Comparison of ENCODE assay signal across 27 mouse cellular contexts in the genomic region with DNA sequence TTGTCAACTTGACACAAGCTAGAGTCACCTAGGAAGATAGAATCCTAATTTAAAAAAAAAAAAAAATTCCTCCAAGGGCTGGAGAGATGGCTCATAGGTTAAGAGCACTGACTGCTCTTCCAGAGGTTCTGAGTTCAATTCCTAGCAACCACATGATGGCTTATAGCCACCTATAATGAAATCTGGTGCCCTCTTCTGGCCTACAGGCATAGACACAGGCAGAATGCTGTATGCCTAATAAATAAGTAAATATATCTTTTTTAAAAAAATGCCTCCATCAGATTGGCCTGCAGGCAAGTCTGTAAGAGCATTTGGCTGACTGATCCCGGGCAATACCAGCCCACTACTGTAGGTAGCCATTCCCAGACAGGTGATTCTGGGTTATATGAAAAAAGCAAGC. TPM values are rescaled to one million over a fixed set of nuclear protein-coding genes. Genes with fewer than 3 reads are reported as not detected.
A peak's percentile ranks its signal among the peaks of the same experiment; 100 is the strongest.
DNase-seq lines count a peak whose midpoint lies in the region; ATAC-seq and TF ChIP-seq lines count a peak whose summit lies in the region.
"Had no signal": no experiment of that assay in that cellular context is flagged by ENCODE, and none has a peak within 500 bp of the region (broad histone marks: within the 10 kb centered on the region; RNA-seq: fewer than 3 reads in every experiment).

No protein-coding gene starts in this region.

- TF ChIP-seq POLR2A in heart, adult 2 months (IDR thresholded peaks at IDR 0.05; ENCODE audit: insufficient read depth, low read depth, low read length) = no peak

- H3K4me2 ChIP-seq in liver, postnatal 0 days (ENCODE audit: low read depth, low read length) = no peak overlapping the region
- H3K4me2 ChIP-seq in liver, embryonic 11.5 days = no peak overlapping the region
- H3K4me2 ChIP-seq: hindbrain, embryonic 14.5 days; limb, embryonic 15.5 days; midbrain, embryonic 15.5 days had no signal

- DNase-seq in heart, adult 2 months = no peak
- DNase-seq in heart, embryonic 10.5 days (ENCODE audit: low spot score) = no peak
- DNase-seq in liver, postnatal 0 days = no peak
- DNase-seq in liver, embryonic 11.5 days (ENCODE audit: low spot score) = no peak
- DNase-seq in A20 (ENCODE audit: low read depth, low spot score) (peak; percentile 26), R1 (ENCODE audit: low read depth, low spot score) (peak; percentile 40)
- no peak for DNase-seq in thymus, postnatal 25 days
- no peak for DNase-seq in neural tube, embryonic 10.5 days (ENCODE audit: extremely low spot score, low spot score)
- DNase-seq: adrenal gland, postnatal 14 days; cerebellum, adult 9-10 months; forebrain, postnatal 0 days; gastrocnemius, postnatal 36 days; heart, postnatal 4 days; kidney, adult 9 months; kidney, postnatal 36 days; left cerebral cortex, postnatal 4 days; lung, adult 2 months; lung, postnatal 36 days; right cerebral cortex, adult 18-20 months; thymus, adult 2 months had no signal

- H3K27ac ChIP-seq in heart, adult 2 months = no peak overlapping the region
- H3K27ac ChIP-seq in heart, embryonic 10.5 days = no peak overlapping the region
- H3K27ac ChIP-seq in liver, postnatal 0 days (ENCODE audit: low read depth) = no peak overlapping the region
- no peak overlapping the region for H3K27ac ChIP-seq in liver, embryonic 11.5 days (ENCODE audit: low read depth, low read length)
- H3K27ac ChIP-seq: forebrain, embryonic 10.5 days; hindbrain, embryonic 14.5 days; limb, embryonic 15.5 days; midbrain, embryonic 15.5 days had no signal

- no peaks in the 10 kb centered on the region for H3K79me2 ChIP-seq in heart, adult 2 months (replicated peaks; ENCODE audit: control insufficient read depth, insufficient read depth, low read length)

- TF ChIP-seq CTCF in heart, adult 2 months (IDR thresholded peaks at IDR 0.05) = peak; percentile 47
- TF ChIP-seq CTCF in liver, postnatal 0 days (IDR thresholded peaks at IDR 0.05; ENCODE audit: low read depth) = peak; percentile 43

- H3K4me1 ChIP-seq in heart, adult 2 months (ENCODE audit: control insufficient read depth, insufficient read depth, low read length) = no peaks in the 10 kb centered on the region
- no peaks in the 10 kb centered on the region for H3K4me1 ChIP-seq in heart, embryonic 10.5 days
- H3K4me1 ChIP-seq in liver, postnatal 0 days (ENCODE audit: insufficient read depth) = peaks cover 4% of the 10 kb centered on the region
- H3K4me1 ChIP-seq in liver, embryonic 11.5 days (replicated peaks; ENCODE audit: control insufficient read depth, insufficient read depth, low read length) = no peaks in the 10 kb centered on the region
- H3K4me1 ChIP-seq: limb, embryonic 15.5 days; midbrain, embryonic 15.5 days had no signal

- no peak for ATAC-seq in liver, postnatal 0 days
- ATAC-seq in liver, embryonic 11.5 days (replicated peaks; ENCODE audit: low FRiP score) = no peak
- ATAC-seq: forebrain, postnatal 0 days; midbrain, embryonic 15.5 days had no signal

- WGBS in heart, adult 2 months = 70% methylated on average over 1 of the region's 1 CpGs
- WGBS in heart, embryonic 10.5 days = 62% methylated on average over 1 of the region's 1 CpGs
- 60% methylated on average over 1 of the region's 1 CpGs for WGBS in liver, postnatal 0 days (ENCODE audit: insufficient replicate concordance)
- WGBS in liver, embryonic 11.5 days = 51% methylated on average over 1 of the region's 1 CpGs

- no peaks in the 10 kb centered on the region for H3K27me3 ChIP-seq in heart, adult 2 months (ENCODE audit: control insufficient read depth, insufficient read depth, low read length)
- no peaks in the 10 kb centered on the region for H3K27me3 ChIP-seq in heart, embryonic 10.5 days (ENCODE audit: insufficient read depth, poor library complexity, severe bottlenecking)
- no peaks in the 10 kb centered on the region for H3K27me3 ChIP-seq in liver, postnatal 0 days (ENCODE audit: insufficient read depth, low read length)
- H3K27me3 ChIP-seq in liver, embryonic 11.5 days (replicated peaks; ENCODE audit: control insufficient read depth, insufficient read depth, low read length) = no peaks in the 10 kb centered on the region
- H3K27me3 ChIP-seq: limb, embryonic 15.5 days; midbrain, embryonic 15.5 days had no signal

- no peak overlapping the region for H3K4me3 ChIP-seq in heart, adult 2 months
- H3K4me3 ChIP-seq in heart, embryonic 10.5 days = no peak overlapping the region
- H3K4me3 ChIP-seq in liver, postnatal 0 days (ENCODE audit: low read depth, low read length) = no peak overlapping the region
- no peak overlapping the region for H3K4me3 ChIP-seq in liver, embryonic 11.5 days (ENCODE audit: low read depth, low read length)
- H3K4me3 ChIP-seq: forebrain, embryonic 10.5 days; limb, embryonic 15.5 days; midbrain, embryonic 15.5 days; myocyte had no signal

- H3K36me3 ChIP-seq in heart, adult 2 months (ENCODE audit: control insufficient read depth, insufficient read depth, low read length) = no peaks in the 10 kb centered on the region
- H3K36me3 ChIP-seq in heart, embryonic 10.5 days = no peaks in the 10 kb centered on the region
- no peaks in the 10 kb centered on the region for H3K36me3 ChIP-seq in liver, postnatal 0 days (replicated peaks; ENCODE audit: insufficient read depth, low read length)
- H3K36me3 ChIP-seq in liver, embryonic 11.5 days (ENCODE audit: control insufficient read depth, insufficient read depth, low read length) = no peaks in the 10 kb centered on the region
- H3K36me3 ChIP-seq: forebrain, embryonic 10.5 days; G1E; limb, embryonic 15.5 days; midbrain, embryonic 15.5 days had no signal

- H3K9me3 ChIP-seq in heart, embryonic 10.5 days = no peaks in the 10 kb centered on the region
- H3K9me3 ChIP-seq in liver, postnatal 0 days (ENCODE audit: low read length) = no peaks in the 10 kb centered on the region
- H3K9me3 ChIP-seq in liver, embryonic 11.5 days (ENCODE audit: control insufficient read depth, low read length) = no peaks in the 10 kb centered on the region
- H3K9me3 ChIP-seq: forebrain, embryonic 10.5 days; G1E; limb, embryonic 15.5 days; midbrain, embryonic 15.5 days had no signal

- intact Hi-C loops in heart, adult 2 months (cut with DNase I) = no loop called here

- no peak overlapping the region for H3K9ac ChIP-seq in heart, adult 2 months (ENCODE audit: low read depth, low read length)
- no peak overlapping the region for H3K9ac ChIP-seq in liver, postnatal 0 days (replicated peaks)
- no peak overlapping the region for H3K9ac ChIP-seq in liver, embryonic 11.5 days (ENCODE audit: low read depth, low read length)
- H3K9ac ChIP-seq: forebrain, postnatal 0 days; hindbrain, embryonic 14.5 days; limb, embryonic 15.5 days; midbrain, embryonic 15.5 days had no signal

- no peak for TF ChIP-seq EP300 in heart, adult 2 months (IDR thresholded peaks at IDR 0.05; ENCODE audit: insufficient read depth, low read depth, low read length)
- TF ChIP-seq EP300 in liver, postnatal 0 days (IDR thresholded peaks at IDR 0.05; ENCODE audit: low read depth) = no peak

RNA-seq across cellular contexts. Expression of a gene that starts 13.9 kb away (rescaled TPM):
- total RNA-seq in heart, adult 2 months (2021) = under 1 TPM; 0.08 to 0.41 TPM
- 0.15 and 0.23 TPM in 2 replicates for polyA plus RNA-seq in heart, adult 2 months (2012; rRNA removed)
- polyA plus RNA-seq in heart, embryonic 10.5 days (2016; fragmentation: Nextera tagmentation; extraction: Ambion mirVana) = 0.18 and 0.95 TPM in 2 replicates
- 0.04 and 0.05 TPM in 2 replicates for polyA plus RNA-seq in liver, postnatal 0 days (2015; fragmentation: Nextera tagmentation; extraction: Ambion mirVana)
- 0.14 and 0.52 TPM in 2 replicates for polyA plus RNA-seq in liver, embryonic 11.5 days (2014; fragmentation: Nextera tagmentation; extraction: Ambion mirVana)
- total RNA-seq: megakaryocyte-erythroid progenitor cell, adult 5-6 weeks had no signal

RNA-seq across cellular contexts. Expression of a gene that starts 25.0 kb away (rescaled TPM):
- total RNA-seq in heart, adult 2 months (2021) = 100 to 1,000 TPM in 1 of 2 experiments, 10 to 100 TPM in 1; 89.2 to 106 TPM
- 57.4 and 95.6 TPM in 2 replicates for polyA plus RNA-seq in heart, adult 2 months (2012; rRNA removed)
- 61.0 and 89.9 TPM in 2 replicates for polyA plus RNA-seq in heart, embryonic 10.5 days (2016; fragmentation: Nextera tagmentation; extraction: Ambion mirVana)
- polyA plus RNA-seq in liver, postnatal 0 days (2015; fragmentation: Nextera tagmentation; extraction: Ambion mirVana) = 0.19 and 0.20 TPM in 2 replicates
- polyA plus RNA-seq in liver, embryonic 11.5 days (2014; fragmentation: Nextera tagmentation; extraction: Ambion mirVana) = 1.8 and 2.4 TPM in 2 replicates

RNA-seq across cellular contexts. Expression of a gene that starts 45.1 kb away (rescaled TPM):
- 1 to 10 TPM; 5.4 to 5.6 TPM for total RNA-seq in heart, adult 2 months (2021)
- polyA plus RNA-seq in heart, adult 2 months (2012; rRNA removed) = 10.1 and 10.5 TPM in 2 replicates
- polyA plus RNA-seq in heart, embryonic 10.5 days (2016; fragmentation: Nextera tagmentation; extraction: Ambion mirVana) = 27.2 and 32.4 TPM in 2 replicates
- polyA plus RNA-seq in liver, postnatal 0 days (2015; fragmentation: Nextera tagmentation; extraction: Ambion mirVana) = 8.1 and 10.0 TPM in 2 replicates
- 33.7 and 39.3 TPM in 2 replicates for polyA plus RNA-seq in liver, embryonic 11.5 days (2014; fragmentation: Nextera tagmentation; extraction: Ambion mirVana)

RNA-seq across cellular contexts. Expression of a gene that starts 45.2 kb away (rescaled TPM):
- total RNA-seq in heart, adult 2 months (2021) = 10 to 100 TPM; 13.6 to 15.3 TPM
- 35.0 and 41.6 TPM in 2 replicates for polyA plus RNA-seq in heart, adult 2 months (2012; rRNA removed)
- polyA plus RNA-seq in heart, embryonic 10.5 days (2016; fragmentation: Nextera tagmentation; extraction: Ambion mirVana) = 104 and 161 TPM in 2 replicates
- 32.6 and 33.5 TPM in 2 replicates for polyA plus RNA-seq in liver, postnatal 0 days (2015; fragmentation: Nextera tagmentation; extraction: Ambion mirVana)
- polyA plus RNA-seq in liver, embryonic 11.5 days (2014; fragmentation: Nextera tagmentation; extraction: Ambion mirVana) = 196 and 198 TPM in 2 replicates

Comparison
In these comparisons a context has a peak if more than half of its experiments do, and no peak if none do; other contexts are left out.
1. DNase-seq: peak in A20 (single experiment) and R1 (single experiment); none in heart, adult 2 months (0 of 2), heart, embryonic 10.5 days (single experiment), liver, postnatal 0 days (single experiment), liver, embryonic 11.5 days (single experiment), thymus, postnatal 25 days (single experiment) and neural tube, embryonic 10.5 days (single experiment).
2. RNA of a gene that starts 25.0 kb away (polyA plus RNA-seq): 61.0 to 89.9 TPM in heart, embryonic 10.5 days and 57.4 to 95.6 TPM in heart, adult 2 months; 1.8 to 2.4 TPM in liver, embryonic 11.5 days and 0.19 to 0.20 TPM in liver, postnatal 0 days; every median in the first group is over 10 times any median in the second.